Mouse (Mus musculus) skeletal muscle tissue, adult 2 months (tissue): ENCODE results near the gene E4f1.
A peak's percentile ranks its signal among the peaks of the same experiment; 100 is the strongest.

Source experiments
- DNase-seq: peaks from one replicate; pipeline ENCODE4 v3.0.0-alpha.2; 2012; ENCODE audit warnings: low read depth, low spot score

Gene E4f1

GRCm38 (mm10) chr17:24416051-24416652 is 54.0 kb downstream of the E4f1 start:
- no peak for DNase-seq

GRCm38 (mm10) chr17:24415011-24415410 is 55.1 kb downstream of the E4f1 start:
- DNase-seq: no peak

- peak; percentile 99 for DNase-seq
Measured at GRCm38 (mm10) chr17:24414230-24414976, 55.7 kb downstream of the E4f1 start, which contains the start of gene Rnps1. Gene Rnps1 (plus strand): TSS chr17:24414565.

GRCm38 (mm10) chr17:24413557-24414211 is 56.4 kb downstream of the E4f1 start:
- no peak for DNase-seq

- DNase-seq: no peak
Measured at GRCm38 (mm10) chr17:24407116-24407803, 62.9 kb downstream of the E4f1 start.

- DNase-seq: no peak
Measured at GRCm38 (mm10) chr17:24402371-24402770, 67.7 kb downstream of the E4f1 start.

GRCm38 (mm10) chr17:24394456-24394855 is 75.7 kb downstream of the E4f1 start:
- DNase-seq: no peak
